Mouse (Mus musculus) midbrain, postnatal 0 days (tissue): ENCODE results near the gene Sept4. TPM values are rescaled to one million over a fixed set of nuclear protein-coding genes. Genes with fewer than 3 reads are reported as not detected.

Source experiments
- ATAC-seq: fragments of 200-750 bp; cut with Nextera tagmentation; 2 replicates; pipeline ENCODE4 v1.8.0; 2017; ENCODE audit warnings: moderate number of reproducible peaks, mild to moderate bottlenecking, moderate TSS enrichment, moderate library complexity; ENCODE audit not compliant: low FRiP score
- DNase-seq: peaks from one replicate; pipeline ENCODE4 v3.0.0-alpha.2; 2015; ENCODE audit warnings: low spot score
- H3K27ac ChIP-seq: fragments of 300-500 bp; sonication (generic); 2 replicates; pipeline ENCODE4 v1.5.1; 2014; ENCODE audit warnings: low read depth, mild to moderate bottlenecking, low read length, mixed read lengths
- H3K27me3 ChIP-seq: fragments of 300-500 bp; sonication (generic); 2 replicates; pipeline ENCODE4 v1.6.1; 2014; ENCODE audit warnings: low read length, control low read depth, mixed read lengths; ENCODE audit not compliant: insufficient read depth
- H3K36me3 ChIP-seq: fragments of 300-500 bp; sonication (generic); 2 replicates; pipeline ENCODE4 v1.6.1; 2014; ENCODE audit warnings: low read length, control low read depth, mixed read lengths; ENCODE audit not compliant: insufficient read depth
- H3K4me1 ChIP-seq: fragments of 300-500 bp; sonication (generic); 2 replicates; pipeline ENCODE4 v1.6.1; 2014; ENCODE audit warnings: mild to moderate bottlenecking, control low read depth, antibody characterized with exemption, low read length, mixed read lengths; ENCODE audit not compliant: insufficient read depth
- H3K4me2 ChIP-seq: fragments of 300-500 bp; sonication (generic); 2 replicates; pipeline ENCODE4 v1.6.1; 2014; ENCODE audit warnings: low read depth, mild to moderate bottlenecking, low read length, mixed read lengths; ENCODE audit not compliant: poor library complexity, severe bottlenecking
- H3K4me3 ChIP-seq: fragments of 300-500 bp; sonication (generic); 2 replicates; pipeline ENCODE4 v1.5.1; 2014; ENCODE audit warnings: low read depth, mild to moderate bottlenecking, low read length, moderate library complexity
- H3K9ac ChIP-seq: fragments of 300-500 bp; sonication (generic); replicated peaks from 2 replicates; pipeline ENCODE4 v1.6.1; 2014; ENCODE audit warnings: mild to moderate bottlenecking, low read length, moderate library complexity, mixed read lengths; ENCODE audit not compliant: poor library complexity, severe bottlenecking
- H3K9me3 ChIP-seq: fragments of 300-500 bp; sonication (generic); 2 replicates; pipeline ENCODE4 v1.6.1; 2016; ENCODE audit warnings: low read length, control low read depth
- CTCF ChIP-seq: IDR thresholded peaks from 2 replicates; pipeline ENCODE4 v1.5.1; 2016; ENCODE audit warnings: antibody characterized with exemption, mild to moderate bottlenecking
- WGBS: fragments of 180-500 bp; shearing (Covaris S2); extraction: QIAGEN DNeasy Blood & Tissue Kit; methylation state at CpG from one replicate; pipeline ENCODE4 v1.1.7; 2014; 5-methylcytosine and 5-hydroxymethylcytosine counted together
- polyA plus RNA-seq: library from polyadenylated mRNA; unstranded; fragments of >200 nt; fragmentation: Nextera tagmentation; extraction: Ambion mirVana; gene quantifications from 2 replicates; pipeline ENCODE4 v1.2.1, GENCODE M21; 2015
- total RNA-seq: library from RNA; depleted of rRNA; stranded (reverse); fragments of >200 nt; gene quantifications from 2 replicates; pipeline ENCODE4 v1.2.3, GENCODE M21; 2014

Gene Sept4
- total and polyA plus RNA-seq, 2 experiments from 2014 or later = 26.6 to 39.1 TPM

DNA sequence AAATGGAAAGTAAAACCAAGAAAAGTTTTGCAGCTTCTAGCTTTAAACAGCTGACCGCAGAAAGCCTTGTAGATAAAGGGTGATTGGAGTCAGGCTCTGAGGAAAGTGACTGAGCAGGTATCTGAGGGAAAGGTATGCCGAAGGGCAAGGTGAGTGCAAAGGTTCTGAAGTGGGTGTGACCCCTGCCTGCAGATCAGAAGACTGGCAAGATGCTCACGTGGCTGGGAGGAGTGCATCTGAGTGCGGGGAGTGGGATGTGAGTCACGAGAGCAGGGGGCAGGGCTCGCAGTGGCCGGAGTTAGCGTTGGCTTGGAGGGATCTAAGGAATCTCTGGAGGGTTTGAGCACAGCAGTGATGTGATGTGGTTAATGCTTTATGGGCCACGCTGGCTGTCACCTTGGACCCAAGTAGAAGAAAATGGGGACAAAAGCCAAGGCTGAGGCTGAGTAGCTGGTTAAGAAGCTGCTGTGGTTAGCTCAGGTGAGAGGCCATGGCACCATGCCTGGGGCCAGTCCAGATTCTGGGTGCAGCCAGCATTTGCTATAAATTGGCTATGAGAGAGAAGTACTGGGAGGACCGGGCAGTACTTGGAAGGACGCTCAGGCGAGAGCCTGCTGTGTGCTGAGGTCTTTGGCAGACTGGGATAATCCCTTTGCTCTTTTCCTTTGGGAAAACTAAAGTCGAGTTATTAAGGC is 30.8 kb downstream of the Sept4 start:
- WGBS = 84% methylated on average over 13 of the region's 13 CpGs
- TF ChIP-seq CTCF = no peak
- H3K9me3 ChIP-seq = no peaks in the 10 kb centered on the region
- DNase-seq (no peak), ATAC-seq (no peak)
- no peaks in the 10 kb centered on the region for H3K27me3 ChIP-seq
- no peak overlapping the region for H3K9ac ChIP-seq
- no peak overlapping the region for H3K4me2 ChIP-seq
- no peak overlapping the region for H3K4me3 ChIP-seq
- peaks cover 68% of the 10 kb centered on the region for H3K36me3 ChIP-seq
- no peak overlapping the region for H3K27ac ChIP-seq
- no peaks in the 10 kb centered on the region for H3K4me1 ChIP-seq

DNA sequence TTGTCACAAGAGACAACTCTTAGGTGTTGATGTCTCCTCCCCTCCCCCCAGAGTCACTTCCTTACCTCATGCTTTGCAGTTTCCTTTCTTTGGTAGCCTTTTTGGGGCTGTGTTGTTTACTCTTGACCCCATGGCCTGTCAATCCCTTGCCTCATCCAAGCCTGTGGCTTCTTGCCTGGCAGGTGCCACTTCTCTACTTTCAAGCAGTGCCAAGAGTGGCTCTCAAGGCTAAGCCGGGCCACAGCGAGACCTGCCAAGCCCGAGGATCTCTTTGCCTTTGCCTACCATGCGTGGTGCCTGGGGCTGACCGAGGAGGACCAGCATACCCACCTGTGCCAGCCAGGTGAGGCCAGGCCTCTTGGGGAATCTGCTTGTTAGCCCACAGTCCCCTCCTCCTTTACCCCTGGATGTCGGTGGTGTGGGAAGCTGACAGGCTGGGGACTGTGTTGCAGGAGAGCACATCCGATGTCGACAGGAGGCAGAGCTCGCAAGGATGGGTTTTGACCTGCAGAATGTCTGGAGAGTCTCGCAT is 31.7 kb downstream of the Sept4 start:
- no peak for ATAC-seq
- Histone ChIP-seq H3K27me3 (no peaks in the 10 kb centered on the region), H3K4me3 (no peak overlapping the region), H3K9ac (no peak overlapping the region), H3K9me3 (no peaks in the 10 kb centered on the region), H3K36me3 (peaks cover 77% of the 10 kb centered on the region), H3K27ac (no peak overlapping the region), H3K4me1 (no peaks in the 10 kb centered on the region), H3K4me2 (no peak overlapping the region)
- no peak for TF ChIP-seq CTCF
- DNase-seq = no peak
- WGBS = 93% methylated on average over 10 of the region's 10 CpGs

DNA sequence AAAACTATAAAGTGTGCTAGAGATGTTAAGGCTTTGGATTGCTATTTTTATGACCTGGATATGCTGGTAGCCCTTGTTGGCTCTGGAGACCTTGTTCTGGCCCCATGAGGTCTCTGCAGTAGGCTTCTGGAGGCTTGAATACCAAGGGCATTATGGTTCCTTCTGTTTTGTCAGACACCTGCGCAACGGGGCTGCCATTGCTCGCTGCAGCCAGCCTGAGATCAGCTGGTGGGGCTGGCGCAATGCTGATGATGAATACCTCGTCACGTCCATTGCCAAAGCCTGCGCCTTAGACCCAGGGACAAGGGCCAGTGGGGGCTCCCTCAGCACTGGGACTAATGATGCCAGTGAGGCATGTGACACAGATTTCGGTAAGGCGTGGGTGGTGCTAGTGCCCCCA is 33.5 kb downstream of the Sept4 start:
- TF ChIP-seq CTCF = no peak
- no peak for DNase-seq
- no peak overlapping the region for H3K4me2 ChIP-seq
- no peak overlapping the region for H3K27ac ChIP-seq
- H3K9me3 ChIP-seq = no peaks in the 10 kb centered on the region
- no peak for ATAC-seq
- H3K4me3 ChIP-seq = no peak overlapping the region
- peaks cover 90% of the 10 kb centered on the region for H3K36me3 ChIP-seq
- no peaks in the 10 kb centered on the region for H3K27me3 ChIP-seq
- no peak overlapping the region for H3K9ac ChIP-seq
- H3K4me1 ChIP-seq = no peaks in the 10 kb centered on the region
- WGBS = 95% methylated on average over 9 of the region's 9 CpGs

DNA sequence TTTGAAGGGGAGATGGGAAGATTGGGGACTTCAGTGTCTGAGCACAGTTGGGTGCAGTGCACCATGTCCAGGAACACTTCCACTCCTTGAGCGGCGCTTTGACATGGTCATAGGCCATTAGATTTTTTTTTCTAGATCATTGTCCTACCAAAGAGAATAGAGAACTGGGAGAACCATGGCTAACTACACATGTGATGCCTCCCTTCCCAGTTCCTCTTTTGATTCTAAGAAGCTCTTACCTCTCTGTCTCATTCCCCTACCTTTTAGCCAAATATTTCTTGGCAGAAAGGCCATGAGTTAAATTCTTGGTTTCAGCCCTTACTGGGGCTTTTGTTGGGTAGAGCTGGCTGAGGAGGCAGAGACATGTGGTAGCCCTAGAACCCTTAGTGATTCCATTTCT is 34.9 kb downstream of the Sept4 start:
- Histone ChIP-seq H3K4me2 (no peak overlapping the region), H3K4me1 (no peaks in the 10 kb centered on the region), H3K9me3 (no peaks in the 10 kb centered on the region), H3K36me3 (peaks cover 89% of the 10 kb centered on the region), H3K4me3 (no peak overlapping the region), H3K27ac (no peak overlapping the region), H3K27me3 (no peaks in the 10 kb centered on the region), H3K9ac (no peak overlapping the region)
- DNase-seq = no peak
- WGBS = 100% methylated on average over 2 of the region's 2 CpGs
- no peak for ATAC-seq
- no peak for TF ChIP-seq CTCF

DNA sequence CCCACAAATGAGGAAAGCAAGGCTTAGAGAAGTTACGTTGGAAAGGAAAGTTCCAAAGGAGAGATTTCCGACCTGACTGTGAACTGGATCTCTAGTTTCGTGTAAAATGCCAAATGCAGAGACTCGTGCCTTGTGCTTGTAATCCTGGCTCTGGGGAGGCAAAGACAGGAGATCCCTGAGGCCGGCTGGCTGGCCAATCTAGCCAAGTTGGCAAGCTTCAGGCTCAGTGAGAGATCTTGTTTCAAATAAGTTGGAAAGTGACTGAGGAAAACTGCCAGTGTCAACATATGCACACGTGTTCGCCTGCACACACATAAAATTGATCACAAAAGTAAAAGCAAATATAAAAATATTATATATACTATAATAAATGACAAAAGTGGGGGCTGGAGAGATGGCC is 40.6 kb downstream of the Sept4 start:
- no peak overlapping the region for H3K4me2 ChIP-seq
- H3K9ac ChIP-seq = no peak overlapping the region
- 91% methylated on average over 7 of the region's 7 CpGs for WGBS
- no peak for TF ChIP-seq CTCF
- DNase-seq (no peak), ATAC-seq (no peak)
- no peaks in the 10 kb centered on the region for H3K4me1 ChIP-seq
- H3K36me3 ChIP-seq = peaks cover 79% of the 10 kb centered on the region
- no peak overlapping the region for H3K4me3 ChIP-seq
- H3K27ac ChIP-seq = no peak overlapping the region
- H3K27me3 ChIP-seq = no peaks in the 10 kb centered on the region
- H3K9me3 ChIP-seq = no peaks in the 10 kb centered on the region

DNA sequence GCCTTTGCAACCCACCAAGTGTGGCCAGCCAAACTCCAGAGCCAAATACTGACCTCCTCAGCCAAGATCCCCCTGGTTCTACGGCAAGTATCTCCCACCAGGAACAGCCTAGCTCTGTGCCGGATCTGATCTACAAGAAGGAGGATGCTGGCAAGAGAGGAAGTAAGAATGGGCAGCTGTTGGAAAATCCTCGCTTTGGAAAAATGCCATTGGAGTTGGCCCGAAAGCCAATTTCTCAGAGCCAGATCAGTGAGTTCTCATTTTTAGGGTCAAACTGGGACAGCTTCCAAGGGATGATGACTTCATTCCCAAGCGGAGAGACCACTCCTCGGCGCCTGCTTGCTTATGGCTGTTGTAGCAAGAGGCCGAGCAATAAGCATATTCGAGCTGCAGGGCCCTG is 42.8 kb downstream of the Sept4 start:
- DNase-seq (no peak), ATAC-seq (no peak)
- H3K27me3 ChIP-seq = no peaks in the 10 kb centered on the region
- no peaks in the 10 kb centered on the region for H3K9me3 ChIP-seq
- no peaks in the 10 kb centered on the region for H3K4me1 ChIP-seq
- no peak overlapping the region for H3K4me3 ChIP-seq
- H3K36me3 ChIP-seq = peaks cover 77% of the 10 kb centered on the region
- WGBS = 77% methylated on average over 9 of the region's 9 CpGs
- no peak overlapping the region for H3K4me2 ChIP-seq
- no peak overlapping the region for H3K27ac ChIP-seq
- no peak for TF ChIP-seq CTCF
- no peak overlapping the region for H3K9ac ChIP-seq
